Mouse (Mus musculus): ENCODE data around the gene Gm21866. TPM values are rescaled to one million over a fixed set of nuclear protein-coding genes. Genes with fewer than 3 reads are reported as not detected.
"Not testable (repeated sequence)": the region's sequence is repeated elsewhere in the genome, so short reads cannot be mapped to it uniquely, and the experiment has no call there.

Gene Gm21866
- not detected in 2 replicates for polyA plus RNA-seq (2015; fragmentation: Nextera tagmentation; extraction: Ambion mirVana)

- 71% methylated on average over 1 of the region's 3 CpGs for WGBS
- H3K4me2 ChIP-seq; H3K4me3 ChIP-seq (replicated peaks); H3K9me3 ChIP-seq (replicated peaks); H3K4me1 ChIP-seq; H3K36me3 ChIP-seq; H3K9ac ChIP-seq; ATAC-seq (replicated peaks; ENCODE audit: low FRiP score); H3K27me3 ChIP-seq; H3K27ac ChIP-seq: not testable (repeated sequence)
These were observed at the start of gene Gm21866 for GRCm38 (mm10) chrY:13465479-13465878. TSS of gene Gm21866 (minus strand) at chrY:13465579.

GRCm38 (mm10) chrY:13493726-13494125 is 28.3 kb upstream of the Gm21866 start, which contains the start of gene Gm20773:
TSS of gene Gm20773 (plus strand) at chrY:13494026.
- not testable (repeated sequence) for H3K36me3 ChIP-seq; H3K27me3 ChIP-seq; H3K4me2 ChIP-seq; H3K4me3 ChIP-seq (replicated peaks); H3K9ac ChIP-seq; ATAC-seq (replicated peaks; ENCODE audit: low FRiP score); H3K27ac ChIP-seq; H3K4me1 ChIP-seq; H3K9me3 ChIP-seq (replicated peaks)
- WGBS = no CpG with 5 or more reads among the region's 1 CpGs

Other genes starting within 250 kb of the Gm21866 start
- gene Gm21828, start 241.7 kb downstream of the Gm21866 start, polyA plus RNA-seq (2015; fragmentation: Nextera tagmentation; extraction: Ambion mirVana) = not detected in 2 replicates
- not detected in 2 replicates for gene Gm21440, start 213.2 kb downstream of the Gm21866 start, polyA plus RNA-seq (2015; fragmentation: Nextera tagmentation; extraction: Ambion mirVana)
- not detected in 2 replicates for gene Gm21454, start 213.1 kb downstream of the Gm21866 start, polyA plus RNA-seq (2015; fragmentation: Nextera tagmentation; extraction: Ambion mirVana)
- not detected in 2 replicates for gene Gm21725, start 116.5 kb downstream of the Gm21866 start, polyA plus RNA-seq (2015; fragmentation: Nextera tagmentation; extraction: Ambion mirVana)
- not detected in 2 replicates for gene Gm20773, start 28.4 kb upstream of the Gm21866 start, polyA plus RNA-seq (2015; fragmentation: Nextera tagmentation; extraction: Ambion mirVana)